Comparison of ENCODE assay signal across 13 mouse cellular contexts in the genomic region with DNA sequence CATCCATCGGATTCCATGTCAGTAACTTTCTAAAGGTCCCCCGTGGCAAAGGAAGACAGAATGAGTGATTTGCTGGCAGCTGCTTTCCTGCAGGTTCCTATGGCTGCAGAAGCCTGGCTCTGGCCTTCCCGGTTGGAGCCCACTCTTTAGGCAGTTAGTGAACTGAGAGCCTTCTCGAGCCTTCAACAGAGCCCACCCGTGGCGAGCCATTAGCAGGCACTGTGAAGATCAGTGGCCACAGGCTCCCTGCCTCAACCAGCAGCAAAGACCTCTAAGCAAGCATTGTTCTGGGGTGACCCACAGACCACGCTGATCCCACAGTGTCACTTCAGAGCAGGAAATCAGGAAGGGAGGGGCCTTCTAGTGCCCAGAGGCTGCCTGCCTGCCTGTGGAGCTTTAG. TPM values are rescaled to one million over a fixed set of nuclear protein-coding genes. Genes with fewer than 3 reads are reported as not detected.
DNase-seq lines count a peak whose midpoint lies in the region; ATAC-seq lines count a peak whose summit lies in the region.
"Had no signal": no experiment of that assay in that cellular context is flagged by ENCODE, and none has a peak within 500 bp of the region (broad histone marks: within the 10 kb centered on the region; RNA-seq: fewer than 3 reads in every experiment).

No protein-coding gene starts in this region.

- peak; percentile 33 for ATAC-seq in hindbrain, embryonic 15.5 days (ENCODE audit: low FRiP score, low read depth)
- ATAC-seq in midbrain, embryonic 16.5 days: 0 out of 2 replicates have a peak, but pooled peaks have one; percentile 32

- intact Hi-C loops in heart, postnatal 36 days (cut with DNase I): no loop called here

- H3K4me3 ChIP-seq in heart, embryonic 10.5 days: no peak overlapping the region
- H3K4me3 ChIP-seq in hindbrain, embryonic 15.5 days: no peak overlapping the region
- no peak overlapping the region for H3K4me3 ChIP-seq in midbrain, embryonic 16.5 days (ENCODE audit: low read depth, low read length)
- H3K4me3 ChIP-seq: liver, embryonic 13.5 days had no signal

- no peaks in the 10 kb centered on the region for H3K9me3 ChIP-seq in heart, embryonic 10.5 days
- no peaks in the 10 kb centered on the region for H3K9me3 ChIP-seq in hindbrain, embryonic 15.5 days
- H3K9me3 ChIP-seq in midbrain, embryonic 16.5 days (replicated peaks; ENCODE audit: control insufficient read depth, low read length, poor library complexity, severe bottlenecking): no peaks in the 10 kb centered on the region
- H3K9me3 ChIP-seq: liver, embryonic 13.5 days had no signal

- H3K9ac ChIP-seq in hindbrain, embryonic 15.5 days: no peak overlapping the region
- no peak overlapping the region for H3K9ac ChIP-seq in midbrain, embryonic 16.5 days (ENCODE audit: low read depth, low read length)
- H3K9ac ChIP-seq: liver, embryonic 13.5 days had no signal

- peaks cover 43% of the 10 kb centered on the region for H3K27me3 ChIP-seq in heart, embryonic 10.5 days (ENCODE audit: insufficient read depth, poor library complexity, severe bottlenecking)
- H3K27me3 ChIP-seq in hindbrain, embryonic 15.5 days: peaks cover 11% of the 10 kb centered on the region
- peaks cover 3% of the 10 kb centered on the region for H3K27me3 ChIP-seq in midbrain, embryonic 16.5 days (ENCODE audit: control insufficient read depth, insufficient read depth, low read depth, low read length)
- H3K27me3 ChIP-seq: liver, embryonic 13.5 days had no signal

- H3K4me1 ChIP-seq in heart, embryonic 10.5 days: peaks cover 42% of the 10 kb centered on the region
- H3K4me1 ChIP-seq in hindbrain, embryonic 15.5 days (replicated peaks): peaks cover 21% of the 10 kb centered on the region
- peaks cover 4% of the 10 kb centered on the region; the same call in 1 of the 2 replicates for H3K4me1 ChIP-seq in midbrain, embryonic 16.5 days (ENCODE audit: control insufficient read depth, insufficient read depth, low read length)
- H3K4me1 ChIP-seq: liver, embryonic 13.5 days had no signal

- WGBS in heart, embryonic 10.5 days: 42% methylated on average over 7 of the region's 7 CpGs
- 11% methylated on average over 7 of the region's 7 CpGs for WGBS in hindbrain, embryonic 15.5 days
- 14% methylated on average over 7 of the region's 7 CpGs for WGBS in midbrain, embryonic 16.5 days

- H3K27ac ChIP-seq in heart, embryonic 10.5 days: peak overlapping the region; percentile 59
- H3K27ac ChIP-seq in hindbrain, embryonic 15.5 days (replicated peaks): no peak overlapping the region
- no peak overlapping the region for H3K27ac ChIP-seq in midbrain, embryonic 16.5 days (ENCODE audit: low read length)
- H3K27ac ChIP-seq: liver, embryonic 13.5 days; macrophage had no signal

- H3K36me3 ChIP-seq in heart, embryonic 10.5 days: no peaks in the 10 kb centered on the region
- no peaks in the 10 kb centered on the region for H3K36me3 ChIP-seq in hindbrain, embryonic 15.5 days
- no peaks in the 10 kb centered on the region for H3K36me3 ChIP-seq in midbrain, embryonic 16.5 days (ENCODE audit: control insufficient read depth, insufficient read depth, low read length)
- H3K36me3 ChIP-seq: liver, embryonic 13.5 days had no signal

- DNase-seq in heart, embryonic 10.5 days (ENCODE audit: low spot score): no peak
- DNase-seq in heart, postnatal 36 days: no peak
- peak; percentile 68 for DNase-seq in embryo, embryonic 10.5 days (ENCODE audit: low spot score)
- no peak for DNase-seq in lung, postnatal 25 days (ENCODE audit: low spot score)
- no peak for DNase-seq in cerebellum, adult 11-12 months
- no peak for DNase-seq in gastrocnemius, postnatal 25 days
- DNase-seq: adrenal gland, postnatal 14 days; cerebellum, adult 8-10 months; kidney, adult 2 months; liver, embryonic 13.5 days had no signal

- H3K4me2 ChIP-seq in hindbrain, embryonic 15.5 days: no peak overlapping the region
- H3K4me2 ChIP-seq in midbrain, embryonic 16.5 days (ENCODE audit: low read length): no peak overlapping the region
- H3K4me2 ChIP-seq: liver, embryonic 13.5 days had no signal

RNA-seq across cellular contexts. Expression of a gene that starts 13.4 kb away (rescaled TPM):
- 94.7 and 103 TPM in 2 replicates for polyA plus RNA-seq in heart, embryonic 10.5 days (2016; fragmentation: Nextera tagmentation; extraction: Ambion mirVana)
- 10 to 100 TPM; 37.9 to 42.1 TPM for total RNA-seq in heart, postnatal 36 days (2021)
- 106 and 113 TPM in 2 replicates for polyA plus RNA-seq in hindbrain, embryonic 15.5 days (2015; fragmentation: Nextera tagmentation; extraction: Ambion mirVana)
- 88.1 and 94.5 TPM in 2 replicates for polyA plus RNA-seq in midbrain, embryonic 16.5 days (2015; fragmentation: Nextera tagmentation; extraction: Ambion mirVana)
- 10 to 100 TPM; 11.1 to 19.3 TPM for total RNA-seq in gastrocnemius, postnatal 25 days (2021)
